Mouse (Mus musculus): ENCODE measurements around the gene Ctnna3. TPM values are rescaled to one million over a fixed set of nuclear protein-coding genes. Genes with fewer than 3 reads are reported as not detected.

Ctnna3 gene
- total and polyA plus RNA-seq, 3 experiments, result not detected

DNA sequence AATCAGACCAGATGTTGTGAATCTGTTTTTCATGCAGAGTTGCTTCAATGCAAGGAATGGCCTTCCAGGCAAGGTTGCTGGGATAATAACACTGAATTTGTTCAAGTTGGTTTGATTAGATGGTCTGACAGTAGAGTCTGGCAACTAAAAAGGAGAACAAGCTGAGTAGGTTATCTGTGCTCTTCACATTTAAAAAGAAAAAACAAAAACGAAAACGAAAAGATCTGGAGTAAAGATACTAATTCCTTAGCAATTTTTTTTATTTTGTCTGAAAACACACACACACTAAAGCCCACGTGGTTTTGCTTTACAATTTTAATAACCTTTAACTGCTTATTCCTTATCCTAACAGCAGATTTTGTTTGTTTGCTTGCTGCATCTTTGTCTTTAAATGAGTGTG is 1141.4 kb downstream of the Ctnna3 start:
- no peaks in the 10 kb centered on the region for H3K79me2 ChIP-seq (ENCODE audit: control insufficient read depth, insufficient read depth, low read length, poor library complexity)
- H3K4me3 ChIP-seq (ENCODE audit: control insufficient read depth in 1 of 2, insufficient read depth in 1 of 2, low read depth in 2 of 2, low read length in 2 of 2), result no peak overlapping the region
- DNase-seq (ENCODE audit: low read depth, low spot score), result peak; percentile 16
- no peaks in the 10 kb centered on the region; a peak in 1 of 4 replicates for H3K36me3 ChIP-seq (ENCODE audit: control insufficient read depth in 1 of 2, insufficient read depth in 2 of 2, low read length in 2 of 2)
- H3K4me1 ChIP-seq (ENCODE audit: control insufficient read depth in 1 of 2, insufficient read depth in 2 of 2, low read length in 2 of 2), result no peaks in the 10 kb centered on the region
- no peak overlapping the region for H3K9ac ChIP-seq (ENCODE audit: control insufficient read depth, low read depth, low read length, poor library complexity, severe bottlenecking)
- peak overlapping the region; percentile 32; the same call in 1 of the 2 replicates for H3K27ac ChIP-seq (ENCODE audit: control insufficient read depth, low read depth, low read length)
- H3K9me3 ChIP-seq (replicated peaks; ENCODE audit: insufficient read depth, low read length), result no peaks in the 10 kb centered on the region
- TF ChIP-seq GATA1 (IDR thresholded peaks at IDR 0.05; ENCODE audit: low read depth, low read length) (0 out of 2 replicates have a peak, but pooled peaks have one; percentile 20), POLR2AphosphoS5 (IDR thresholded peaks at IDR 0.05; ENCODE audit: borderline replicate concordance, low read depth, low read length) (no peak), MXI1 (IDR thresholded peaks at IDR 0.05; ENCODE audit: low read depth, low read length) (peak; percentile 25; the same call in 1 of the 2 replicates), ZMIZ1 (IDR thresholded peaks at IDR 0.05; ENCODE audit: low read depth, low read length) (no peak), ZNF384 (IDR thresholded peaks at IDR 0.05; ENCODE audit: low read depth, low read length) (peak; percentile 78), USF1 (IDR thresholded peaks at IDR 0.05; ENCODE audit: low read depth, low read length) (peak; percentile 62; the same call in 1 of the 2 replicates), EP300 (IDR thresholded peaks at IDR 0.05; ENCODE audit: low read depth in 1 of 2, low read length in 2 of 2) (peak; percentile 35 to 56), MYC (IDR thresholded peaks at IDR 0.05; ENCODE audit: low read depth, low read length) (no peak), TAL1 (IDR thresholded peaks at IDR 0.05; ENCODE audit: low read length) (no peak), ETS1 (IDR thresholded peaks at IDR 0.05; ENCODE audit: low read depth, low read length) (no peak), UBTF (IDR thresholded peaks at IDR 0.05; ENCODE audit: borderline replicate concordance, insufficient read depth, low read depth, low read length) (no peak), TCF12 (IDR thresholded peaks at IDR 0.05; ENCODE audit: low read depth, low read length) (peak; percentile 58; the same call in 1 of the 2 replicates)
- no peaks in the 10 kb centered on the region for H3K27me3 ChIP-seq (ENCODE audit: control insufficient read depth in 1 of 2, insufficient read depth in 2 of 2, low read length in 2 of 2)

DNA sequence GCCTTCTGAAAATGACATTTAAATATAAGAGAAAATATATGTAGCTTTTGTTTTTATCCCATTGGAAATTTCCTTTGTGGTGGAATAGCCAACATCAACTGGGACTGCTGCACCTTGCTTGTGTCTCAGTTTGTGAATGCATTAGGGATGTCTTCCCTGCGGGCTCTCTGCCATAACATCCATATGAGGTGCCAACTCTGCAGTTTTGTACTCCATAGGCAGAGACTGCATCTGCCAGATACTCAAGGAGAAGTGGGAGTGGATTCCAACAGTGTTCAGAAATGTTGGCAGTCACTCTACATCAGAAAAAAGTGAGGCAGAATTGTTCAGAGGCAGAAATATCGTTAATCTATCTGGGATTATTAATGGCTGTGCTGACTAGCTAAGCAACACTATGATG is 1158.2 kb downstream of the Ctnna3 start:
- Histone ChIP-seq H3K4me1 (ENCODE audit: control insufficient read depth in 1 of 2, insufficient read depth in 2 of 2, low read length in 2 of 2) (no peaks in the 10 kb centered on the region), H3K27ac (ENCODE audit: control insufficient read depth, low read depth, low read length) (no peak overlapping the region), H3K4me3 (ENCODE audit: control insufficient read depth in 1 of 2, insufficient read depth in 1 of 2, low read depth in 2 of 2, low read length in 2 of 2) (no peak overlapping the region), H3K79me2 (ENCODE audit: control insufficient read depth, insufficient read depth, low read length, poor library complexity) (no peaks in the 10 kb centered on the region), H3K9ac (ENCODE audit: control insufficient read depth, low read depth, low read length, poor library complexity, severe bottlenecking) (no peak overlapping the region), H3K9me3 (replicated peaks; ENCODE audit: insufficient read depth, low read length) (no peaks in the 10 kb centered on the region), H3K36me3 (ENCODE audit: control insufficient read depth in 1 of 2, insufficient read depth in 2 of 2, low read length in 2 of 2) (no peaks in the 10 kb centered on the region), H3K27me3 (ENCODE audit: control insufficient read depth in 1 of 2, insufficient read depth in 2 of 2, low read length in 2 of 2) (no peaks in the 10 kb centered on the region)
- no peak for DNase-seq (ENCODE audit: low read depth, low spot score)
- TF ChIP-seq KAT2A (conservative IDR thresholded peaks at IDR 0.05; ENCODE audit: low read depth, low read length) (no peak), TAL1 (IDR thresholded peaks at IDR 0.05; ENCODE audit: low read length) (no peak), ELF1 (IDR thresholded peaks at IDR 0.05; ENCODE audit: low read depth, low read length) (no peak), TCF12 (IDR thresholded peaks at IDR 0.05; ENCODE audit: low read depth, low read length) (no peak), MAFK (IDR thresholded peaks at IDR 0.05; ENCODE audit: borderline replicate concordance, low read depth, low read length) (no peak), MXI1 (IDR thresholded peaks at IDR 0.05; ENCODE audit: low read depth, low read length) (no peak), CHD1 (IDR thresholded peaks at IDR 0.05; ENCODE audit: low read depth, low read length) (no peak), MEF2A (IDR thresholded peaks at IDR 0.05; ENCODE audit: extremely low read depth, insufficient replicate concordance, low read depth, low read length, poor library complexity, severe bottlenecking) (no peak), POLR2A (IDR thresholded peaks at IDR 0.05; ENCODE audit: control insufficient read depth in 1 of 2, insufficient read depth in 1 of 2, low read depth in 1 of 2, low read length in 2 of 2, poor library complexity in 1 of 2) (no peak), USF2 (IDR thresholded peaks at IDR 0.05; ENCODE audit: borderline replicate concordance in 1 of 2, insufficient read depth in 1 of 2, low read depth in 1 of 2, low read length in 2 of 2) (no peak), SIN3A (IDR thresholded peaks at IDR 0.05; ENCODE audit: low read length) (no peak)
